In genomic region chr6:117910120-117910661, GRCm38 (mm10) we compare ENCODE assay signal across 14 mouse cellular contexts. TPM values are rescaled to one million over a fixed set of nuclear protein-coding genes. Genes with fewer than 3 reads are reported as not detected.
DNase-seq lines count a peak whose midpoint lies in the region; ATAC-seq and TF ChIP-seq lines count a peak whose summit lies in the region.
"Had no signal": no experiment of that assay in that cellular context is flagged by ENCODE, and none has a peak within 500 bp of the region (broad histone marks: within the 10 kb centered on the region; RNA-seq: fewer than 3 reads in every experiment).

No protein-coding gene starts in this region.

- no peak overlapping the region for H3K27ac ChIP-seq in heart, embryonic 15.5 days
- no peak overlapping the region for H3K27ac ChIP-seq in testis, adult 2 months (ENCODE audit: control insufficient read depth, insufficient read depth, low read depth, low read length)
- H3K27ac ChIP-seq in intestine, embryonic 15.5 days, result no peak overlapping the region
- H3K27ac ChIP-seq: layer of hippocampus, adult 2 months had no signal

- ATAC-seq in heart, embryonic 15.5 days (replicated peaks; ENCODE audit: insufficient number of reproducible peaks, insufficient read depth, low FRiP score, low read depth), result no peak
- ATAC-seq in intestine, embryonic 15.5 days, result no peak
- ATAC-seq: activated CD4-positive, CD25-positive, alpha-beta regulatory T cell, adult 4 months had no signal

- H3K4me2 ChIP-seq in heart, embryonic 15.5 days, result no peak overlapping the region; the same call in 1 of the 2 replicates
- H3K4me2 ChIP-seq in intestine, embryonic 15.5 days (replicated peaks), result peak overlapping the region; percentile 62
- H3K4me2 ChIP-seq: midbrain, embryonic 11.5 days had no signal

- no peaks in the 10 kb centered on the region for H3K36me3 ChIP-seq in heart, embryonic 15.5 days
- peaks cover 5% of the 10 kb centered on the region for H3K36me3 ChIP-seq in testis, adult 2 months (ENCODE audit: control insufficient read depth, insufficient read depth, low read length)
- H3K36me3 ChIP-seq in intestine, embryonic 15.5 days, result no peaks in the 10 kb centered on the region

- intact Hi-C loops in heart, postnatal 14 days (cut with DNase I), result no loop called here

- DNase-seq in heart, postnatal 14 days, result no peak
- DNase-seq in testis, postnatal 10 days (ENCODE audit: low spot score), result no peak
- DNase-seq in thymus, postnatal 14 days, result no peak
- no peak for DNase-seq in cerebellum, postnatal 10 days
- no peak for DNase-seq in layer of hippocampus, postnatal 14 days (ENCODE audit: low spot score in 2 of 2)

- H3K9me3 ChIP-seq in heart, embryonic 15.5 days (replicated peaks), result no peaks in the 10 kb centered on the region
- H3K9me3 ChIP-seq in intestine, embryonic 15.5 days, result no peaks in the 10 kb centered on the region

- H3K4me3 ChIP-seq in heart, embryonic 15.5 days, result 0 out of 2 replicates have a peak overlapping the region, but pooled peaks have one; percentile 100
- peak overlapping the region; percentile 47; the same call in 1 of the 2 replicates for H3K4me3 ChIP-seq in testis, adult 2 months (ENCODE audit: control insufficient read depth, low read depth, low read length)
- no peak overlapping the region for H3K4me3 ChIP-seq in intestine, embryonic 15.5 days (replicated peaks)
- H3K4me3 ChIP-seq: layer of hippocampus, adult 2 months had no signal

- H3K27me3 ChIP-seq in heart, embryonic 15.5 days, result no peaks in the 10 kb centered on the region
- no peaks in the 10 kb centered on the region for H3K27me3 ChIP-seq in testis, adult 2 months (ENCODE audit: control insufficient read depth, insufficient read depth, low read length)
- H3K27me3 ChIP-seq in intestine, embryonic 15.5 days (replicated peaks), result no peaks in the 10 kb centered on the region

- TF ChIP-seq CTCF in testis, adult 2 months (IDR thresholded peaks at IDR 0.05; ENCODE audit: control insufficient read depth, insufficient read depth, insufficient replicate concordance, low read depth, low read length), result no peak

- TF ChIP-seq POLR2A in testis, adult 2 months (IDR thresholded peaks at IDR 0.05; ENCODE audit: control insufficient read depth, low read depth, low read length), result no peak

- no peak overlapping the region; the same call in 1 of the 2 replicates for H3K9ac ChIP-seq in heart, embryonic 15.5 days
- no peak overlapping the region for H3K9ac ChIP-seq in intestine, embryonic 15.5 days

- WGBS in heart, embryonic 15.5 days, result 77% methylated on average over 6 of the region's 6 CpGs
- 75% methylated on average over 6 of the region's 6 CpGs for WGBS in intestine, embryonic 15.5 days

- H3K4me1 ChIP-seq in heart, embryonic 15.5 days (replicated peaks), result peaks cover 30% of the 10 kb centered on the region
- H3K4me1 ChIP-seq in testis, adult 2 months (ENCODE audit: control insufficient read depth, insufficient read depth, low read length), result peaks cover 7% of the 10 kb centered on the region
- H3K4me1 ChIP-seq in intestine, embryonic 15.5 days (replicated peaks), result peaks cover 22% of the 10 kb centered on the region

RNA-seq across cellular contexts. Expression of gene Hnrnpf, which starts 10.1 kb away (rescaled TPM):
- polyA plus RNA-seq in heart, embryonic 15.5 days (2015; fragmentation: Nextera tagmentation; extraction: Ambion mirVana), result 424 and 511 TPM in 2 replicates
- total RNA-seq in heart, postnatal 14 days (2021), result 100 to 1,000 TPM; 228 to 255 TPM
- 286 and 325 TPM in 2 replicates for polyA plus RNA-seq in testis, adult 2 months (2012; rRNA removed)
- 791 and 835 TPM in 2 replicates for polyA plus RNA-seq in intestine, embryonic 15.5 days (2015; fragmentation: Nextera tagmentation; extraction: Ambion mirVana)
- total RNA-seq in layer of hippocampus, postnatal 14 days (2021), result 100 to 1,000 TPM; 140 to 154 TPM

RNA-seq across cellular contexts. Expression of gene Fxyd4, which starts 27.3 kb away (rescaled TPM):
- polyA plus RNA-seq in heart, embryonic 15.5 days (2015; fragmentation: Nextera tagmentation; extraction: Ambion mirVana), result 1.7 and 2.3 TPM in 2 replicates
- not detected for total RNA-seq in heart, postnatal 14 days (2021)
- polyA plus RNA-seq in testis, adult 2 months (2012; rRNA removed), result 3.6 TPM in 1 of 2 replicates, not detected in the other
- 1.8 and 3.2 TPM in 2 replicates for polyA plus RNA-seq in intestine, embryonic 15.5 days (2015; fragmentation: Nextera tagmentation; extraction: Ambion mirVana)
- not detected for total RNA-seq in layer of hippocampus, postnatal 14 days (2021)
- total RNA-seq: common myeloid progenitor, adult 5-6 weeks; granulocyte monocyte progenitor cell, adult 5-6 weeks; layer of hippocampus, adult 2 months; left cerebral cortex, postnatal 36 days had no signal

RNA-seq across cellular contexts. Expression of gene Zfp239, which starts 48.3 kb away (rescaled TPM):
- polyA plus RNA-seq in heart, embryonic 15.5 days (2015; fragmentation: Nextera tagmentation; extraction: Ambion mirVana), result 1.1 and 2.3 TPM in 2 replicates
- total RNA-seq in heart, postnatal 14 days (2021), result 1 to 10 TPM in 1 of 2 experiments, under 1 TPM in 1; 0.22 to 1.1 TPM
- polyA plus RNA-seq in testis, adult 2 months (2012; rRNA removed), result 4.6 TPM in 2 replicates
- 4.5 and 5.1 TPM in 2 replicates for polyA plus RNA-seq in intestine, embryonic 15.5 days (2015; fragmentation: Nextera tagmentation; extraction: Ambion mirVana)
- total RNA-seq in layer of hippocampus, postnatal 14 days (2021), result 10 to 100 TPM; 31.1 to 36.0 TPM
